Mouse (Mus musculus) C2C12 (cell line): ENCODE measurements around the gene Nuak1.

Experiments
- CTCF ChIP-seq: IDR thresholded peaks from one replicate; pipeline ENCODE4 v1.5.1; 2011; ENCODE audit not compliant: control insufficient read depth, insufficient read depth, insufficient read length
- FOSL1 ChIP-seq: IDR thresholded peaks from one replicate; pipeline ENCODE4 v1.8.0; 2011; ENCODE audit warnings: mild to moderate bottlenecking, low read length; ENCODE audit not compliant: poor library complexity, insufficient read depth, severe bottlenecking
- MYOD1 ChIP-seq: IDR thresholded peaks from one replicate; pipeline ENCODE4 v1.6.1; 2011; ENCODE audit warnings: low read depth; ENCODE audit not compliant: control insufficient read depth, insufficient read length
- MYOG ChIP-seq: IDR thresholded peaks from one replicate; pipeline ENCODE4 v1.6.1; 2011; ENCODE audit not compliant: control insufficient read depth, insufficient read length; ENCODE audit errors: extremely low read depth

- TF ChIP-seq CTCF (no peak), MYOG (no peak), FOSL1 (no peak), MYOD1 (no peak)
These were observed 66.9 kb downstream of the Nuak1 start for GRCm38 (mm10) chr10:84373476-84373875.
